Mouse (Mus musculus): ENCODE measurements around the gene Icam5.

DNA sequence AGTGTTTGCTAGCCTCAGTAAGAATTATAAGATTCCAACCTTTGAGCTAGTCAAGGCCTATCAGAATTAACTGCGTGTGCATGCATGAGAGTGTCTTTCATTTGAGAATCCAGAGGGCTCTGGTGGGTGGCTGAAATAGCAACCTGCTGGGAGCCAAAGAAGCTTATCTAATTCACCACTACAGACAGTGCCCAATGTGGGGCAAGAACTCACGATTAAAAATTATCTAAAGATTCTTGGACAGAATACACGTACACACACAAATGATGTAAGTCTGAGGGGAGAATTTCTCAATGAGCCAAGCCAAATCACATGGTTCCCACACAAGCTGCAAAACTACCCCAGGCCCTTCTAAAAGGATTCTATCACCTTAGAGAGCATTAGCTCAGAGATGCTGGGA is 51.5 kb downstream of the Icam5 start:
- no peak for TF ChIP-seq CTCF (IDR thresholded peaks at IDR 0.05; ENCODE audit: low read depth, low read length)
- no peak for TF ChIP-seq POLR2A (IDR thresholded peaks at IDR 0.05; ENCODE audit: borderline replicate concordance, low read depth, low read length)

All from bone marrow macrophage, adult 2 months (primary cell).